Mouse (Mus musculus) liver, adult (tissue): Measurements from ENCODE around the gene Vwa5b1.

ENCODE experiments used
- GATA4 ChIP-seq: IDR thresholded peaks from 2 replicates; pipeline ENCODE4 v1.6.1; 2014; ENCODE audit warnings: mild to moderate bottlenecking, low read length; ENCODE audit not compliant: insufficient replicate concordance

Vwa5b1 gene

DNA sequence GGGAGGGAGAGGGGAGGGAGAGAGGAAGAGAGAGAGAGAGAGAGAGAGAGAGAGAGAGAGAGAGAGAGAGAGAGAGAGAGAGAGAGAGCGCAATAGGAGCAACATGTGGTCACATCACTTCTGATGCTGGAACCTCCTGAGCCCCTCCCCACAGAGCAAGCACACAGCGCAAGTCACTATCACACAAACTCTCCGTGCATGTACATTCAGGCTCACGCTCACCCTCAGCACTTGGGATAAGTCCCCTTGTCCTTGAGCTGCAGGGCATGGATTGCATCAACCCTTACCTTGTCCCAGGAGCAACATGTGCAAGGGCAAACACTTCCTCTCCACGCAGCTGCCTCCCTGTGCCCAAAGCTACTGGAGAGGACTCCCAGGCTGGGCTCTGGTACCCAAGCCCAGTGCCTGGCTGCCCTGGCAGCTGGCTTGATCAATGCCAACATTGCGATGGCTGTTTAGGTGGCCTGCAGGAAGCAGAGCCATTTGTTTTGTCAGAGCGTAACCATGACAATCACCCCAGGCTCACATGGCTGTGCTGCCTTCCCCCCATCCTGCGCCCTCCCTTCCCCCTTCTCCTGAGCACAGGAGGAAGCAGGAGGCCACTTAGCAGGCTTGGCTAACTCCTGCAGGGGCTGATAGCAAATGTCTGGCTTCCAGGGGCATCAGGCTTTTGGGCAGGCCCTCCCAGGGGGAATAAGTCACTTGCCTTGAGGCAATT, at the start of gene Vwa5b1:
TSS of gene Vwa5b1 (minus strand) at position 457 of the 718 bp plus-strand sequence.
- TF ChIP-seq GATA4, result no peak

DNA sequence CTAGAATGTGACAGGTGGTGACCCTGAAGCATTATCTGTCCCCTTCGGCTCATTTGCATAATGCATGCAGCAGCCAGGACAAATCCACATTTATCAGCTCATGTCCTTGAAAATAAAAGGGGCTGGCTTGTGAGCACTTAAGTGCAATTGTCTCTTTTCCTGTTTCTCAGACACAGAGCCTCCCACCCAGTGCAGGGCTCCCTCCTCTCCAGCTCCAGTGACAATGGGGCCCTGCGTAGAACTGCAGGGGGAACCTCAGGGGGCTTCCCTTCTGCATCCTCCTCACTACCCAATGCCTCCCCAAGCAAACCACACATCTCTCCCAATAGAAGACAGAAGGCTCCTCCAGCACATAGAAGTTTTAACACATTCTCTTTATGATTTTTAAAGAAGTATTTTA, 47.1 kb upstream of the Vwa5b1 start:
- TF ChIP-seq GATA4, result no peak

DNA sequence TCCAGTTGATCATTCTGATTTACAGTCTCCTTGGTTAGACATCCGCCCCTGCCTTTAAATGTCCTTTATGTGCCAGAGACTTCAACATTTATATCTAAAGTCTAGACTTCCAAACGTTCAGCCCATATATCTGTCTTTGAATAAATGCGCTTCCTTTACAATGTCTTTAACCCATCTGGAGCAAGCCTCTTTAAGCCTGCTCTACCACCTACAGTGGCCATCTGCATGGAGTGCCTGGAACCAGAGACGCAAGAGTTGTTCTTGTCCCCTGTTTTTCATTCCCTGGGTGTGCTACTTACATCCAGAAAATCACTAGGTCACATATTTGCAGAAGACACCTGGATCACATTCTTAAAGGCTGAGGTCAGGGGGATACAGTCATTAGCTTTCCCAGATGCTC, 44.4 kb upstream of the Vwa5b1 start:
- no peak for TF ChIP-seq GATA4

DNA sequence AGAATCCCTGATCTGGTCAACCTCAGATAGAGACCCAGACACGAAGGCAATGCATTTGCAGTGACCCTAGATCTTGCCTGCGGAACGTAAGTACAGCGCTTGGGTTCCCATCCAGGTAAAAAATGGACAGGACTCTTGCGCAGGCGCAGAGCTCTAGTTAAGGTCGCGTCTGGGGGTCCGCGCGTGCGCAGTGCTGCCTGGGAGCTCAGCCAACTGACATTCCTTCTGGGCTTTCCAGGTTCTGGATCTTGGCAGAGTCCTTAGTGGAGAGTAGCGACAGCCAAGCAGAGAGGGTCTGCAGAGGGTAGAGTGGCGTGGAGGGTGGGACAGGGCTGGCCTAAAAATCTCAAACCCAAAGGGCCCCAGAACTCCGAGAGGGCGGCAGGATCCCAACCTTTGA, 41.9 kb upstream of the Vwa5b1 start:
- no peak for TF ChIP-seq GATA4

DNA sequence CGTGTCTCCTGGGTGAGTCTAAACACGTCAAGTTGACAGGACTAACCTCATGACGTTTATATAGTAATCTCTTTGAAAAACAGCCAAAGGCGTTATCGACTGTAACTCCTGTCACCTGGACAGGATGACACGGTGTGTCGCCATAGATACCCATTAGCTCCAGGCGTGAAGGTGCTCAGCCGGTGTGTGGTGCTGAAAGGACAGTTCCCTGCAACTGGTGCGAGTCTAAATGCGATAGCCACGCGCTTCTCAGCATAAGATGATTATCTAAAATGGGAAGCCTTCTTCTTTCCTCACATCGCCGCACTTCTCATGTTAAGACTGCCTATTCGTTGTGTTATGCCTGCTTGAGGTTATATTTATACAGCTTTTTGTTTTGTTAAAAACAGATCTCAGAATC, 40.8 kb upstream of the Vwa5b1 start:
- no peak for TF ChIP-seq GATA4

DNA sequence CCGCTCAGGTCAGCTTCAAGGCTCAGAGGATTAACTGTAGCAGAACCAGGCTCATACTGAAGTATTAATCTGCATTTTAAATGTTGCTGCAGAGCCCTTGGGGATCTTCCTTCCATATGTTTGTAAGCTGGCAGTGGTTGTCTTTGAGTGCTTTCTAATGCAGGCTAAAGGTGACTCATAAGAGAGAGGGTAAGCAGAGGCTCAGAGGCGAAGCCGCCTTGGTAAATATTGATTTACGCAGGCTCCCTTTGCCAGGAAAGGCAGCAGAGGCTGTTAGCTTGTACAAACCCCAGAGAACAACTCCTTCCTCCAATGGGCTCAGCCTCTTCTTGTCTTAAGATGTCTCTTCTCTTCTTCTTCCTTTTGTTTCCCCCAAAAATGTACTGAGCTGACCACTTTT, 36.5 kb upstream of the Vwa5b1 start:
- no peak for TF ChIP-seq GATA4

DNA sequence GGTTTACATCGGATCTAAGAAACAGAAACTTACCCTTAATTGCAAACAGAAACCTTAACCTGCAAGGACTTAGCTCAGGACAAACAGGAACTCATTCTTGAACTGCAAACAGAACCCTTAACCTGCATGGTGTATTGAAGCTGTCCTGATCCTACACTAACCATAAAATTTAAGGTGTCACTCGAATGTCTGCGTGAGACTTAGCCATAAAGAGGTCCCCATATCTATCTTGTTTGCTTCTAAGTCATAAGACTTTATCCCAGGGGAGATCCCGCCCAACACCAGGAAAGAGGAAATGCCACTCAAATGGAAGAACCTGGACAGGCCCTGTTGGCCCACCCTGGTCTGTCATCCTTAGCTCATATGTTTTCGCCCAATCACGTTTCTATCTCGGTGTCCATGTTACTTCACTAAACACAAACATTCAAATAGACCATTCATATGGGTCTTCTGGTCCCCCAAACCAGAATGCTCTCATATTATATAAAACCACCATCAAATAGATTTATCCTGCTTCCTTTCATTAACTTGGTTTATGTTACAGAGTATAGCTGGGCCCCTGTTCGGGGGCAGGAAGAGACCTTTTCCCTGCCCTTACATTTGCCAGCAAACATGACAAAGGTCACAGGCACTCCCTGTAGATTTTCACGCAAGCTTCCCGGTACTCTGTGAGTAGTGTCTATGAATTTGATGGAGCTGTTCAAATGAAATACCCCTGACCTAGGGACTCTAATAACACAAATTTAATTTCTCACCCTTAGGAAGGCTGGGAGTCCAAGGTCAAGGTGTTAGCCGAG, 34.6 kb upstream of the Vwa5b1 start:
- TF ChIP-seq GATA4, result no peak

DNA sequence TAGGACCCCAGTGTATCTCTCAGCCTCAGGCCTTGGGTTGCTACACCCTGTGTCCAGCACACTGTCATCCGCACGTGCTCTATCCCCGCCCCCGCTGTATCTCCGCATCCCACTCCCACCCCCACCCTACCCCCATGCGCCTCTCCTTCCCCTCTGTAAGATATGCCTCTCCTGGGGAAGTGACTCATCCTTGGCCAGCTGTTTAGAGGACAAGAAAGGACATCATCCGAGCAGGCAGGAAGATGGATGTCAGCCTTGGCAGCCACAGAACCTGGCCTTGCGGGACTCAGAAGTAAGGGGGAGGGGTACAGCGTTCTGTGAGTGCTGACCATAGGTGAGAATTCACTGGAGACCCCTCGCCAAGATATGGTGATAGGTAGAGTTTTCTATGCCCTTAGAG, 30.8 kb upstream of the Vwa5b1 start:
- TF ChIP-seq GATA4, result no peak

DNA sequence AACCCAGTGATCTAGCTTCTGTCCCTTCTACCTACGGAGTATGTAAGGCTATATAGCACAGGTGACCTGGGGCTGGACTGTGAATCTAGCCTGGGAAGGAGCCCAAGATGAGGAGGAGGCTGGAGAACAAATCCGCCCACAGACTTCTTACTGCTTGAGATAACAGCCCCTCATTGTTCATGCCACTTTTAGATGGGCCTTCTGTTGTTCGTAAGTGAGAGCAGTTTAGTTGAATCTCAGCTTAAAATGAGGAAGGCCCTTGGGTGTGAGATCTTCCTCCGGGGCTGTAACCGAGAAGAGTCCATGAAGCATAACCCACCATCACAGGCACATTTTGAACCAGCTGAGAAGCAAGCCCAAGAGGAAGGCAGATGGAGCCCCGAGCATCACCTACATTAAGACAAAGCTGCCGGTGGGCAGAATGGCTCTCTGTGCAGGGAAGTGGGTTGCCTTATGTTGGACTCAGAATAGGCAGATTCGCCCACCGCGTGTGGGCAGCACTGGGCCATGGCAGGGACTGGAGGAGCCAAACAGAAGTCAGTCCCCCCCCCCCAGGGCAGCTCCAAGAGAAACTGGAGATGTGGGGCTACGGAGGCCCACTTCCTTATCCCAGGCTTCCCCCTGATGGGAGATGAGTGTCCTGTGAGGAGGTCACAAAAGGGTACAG, 24.4 kb upstream of the Vwa5b1 start:
- TF ChIP-seq GATA4, result no peak

DNA sequence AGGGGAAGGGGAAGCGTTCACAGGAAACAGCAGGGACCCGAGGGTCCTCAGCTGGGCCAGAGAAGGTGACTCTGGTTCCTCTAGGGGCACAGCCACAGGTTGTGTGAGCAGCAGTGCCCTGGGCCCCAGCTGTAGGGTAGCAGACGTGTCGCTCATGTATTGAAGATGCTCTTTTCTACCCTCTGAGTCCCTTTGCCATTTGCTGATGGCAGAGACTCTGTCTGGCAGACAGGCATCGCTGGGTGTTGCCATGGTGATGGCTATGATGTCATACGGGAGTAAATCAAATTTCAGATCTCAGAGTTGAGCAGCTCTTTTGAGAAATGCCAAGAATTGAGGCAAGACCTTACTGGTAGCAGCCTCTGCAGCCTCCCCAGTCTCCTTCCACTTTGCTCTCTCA, 17.4 kb upstream of the Vwa5b1 start:
- TF ChIP-seq GATA4, result no peak

DNA sequence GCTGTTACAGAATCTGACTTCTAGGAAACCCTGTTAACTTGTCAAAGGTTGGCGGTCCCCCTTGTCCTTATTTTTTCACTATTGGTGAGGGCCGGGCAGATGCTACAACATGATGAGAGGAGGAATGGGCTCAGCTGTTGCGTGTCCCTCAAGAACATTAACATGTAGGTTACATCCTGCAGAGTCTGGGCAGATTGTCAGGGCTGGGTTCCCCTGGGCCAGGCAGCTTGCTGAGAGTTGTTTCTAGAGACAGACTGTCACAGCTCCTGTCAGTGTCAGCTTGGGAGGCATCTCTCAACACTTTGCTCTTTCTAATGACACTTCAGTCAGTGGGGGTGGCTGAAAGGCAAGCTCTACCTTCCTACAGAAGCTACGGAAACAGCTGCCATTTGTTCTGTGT, 16.2 kb upstream of the Vwa5b1 start:
- TF ChIP-seq GATA4, result no peak

DNA sequence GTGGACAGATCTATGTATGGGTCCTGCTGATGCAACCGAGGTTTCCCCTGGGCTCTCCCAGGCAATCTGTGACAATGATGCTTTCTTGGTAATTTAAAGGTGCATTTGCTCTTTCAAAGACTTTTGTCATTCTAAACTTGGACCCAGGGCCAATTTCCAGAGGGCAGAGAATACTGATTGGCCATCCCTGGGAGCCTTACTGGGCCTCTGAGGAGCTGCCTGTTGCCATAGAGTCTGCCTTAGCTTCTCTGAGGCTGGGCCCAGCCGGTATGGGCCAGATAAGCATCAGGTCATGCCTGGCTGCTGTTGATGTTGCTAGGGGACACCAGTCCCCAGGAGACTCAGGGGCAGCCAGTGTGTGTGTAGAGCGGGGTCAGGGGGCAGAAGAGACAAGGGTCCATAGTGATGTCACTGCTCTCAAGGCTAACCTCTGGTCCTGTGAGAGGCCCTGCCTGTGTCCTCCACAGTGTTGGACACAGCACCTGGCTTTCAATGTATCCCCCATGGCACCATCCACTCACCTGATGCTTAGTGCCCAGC, 12.5 kb upstream of the Vwa5b1 start:
- no peak for TF ChIP-seq GATA4

DNA sequence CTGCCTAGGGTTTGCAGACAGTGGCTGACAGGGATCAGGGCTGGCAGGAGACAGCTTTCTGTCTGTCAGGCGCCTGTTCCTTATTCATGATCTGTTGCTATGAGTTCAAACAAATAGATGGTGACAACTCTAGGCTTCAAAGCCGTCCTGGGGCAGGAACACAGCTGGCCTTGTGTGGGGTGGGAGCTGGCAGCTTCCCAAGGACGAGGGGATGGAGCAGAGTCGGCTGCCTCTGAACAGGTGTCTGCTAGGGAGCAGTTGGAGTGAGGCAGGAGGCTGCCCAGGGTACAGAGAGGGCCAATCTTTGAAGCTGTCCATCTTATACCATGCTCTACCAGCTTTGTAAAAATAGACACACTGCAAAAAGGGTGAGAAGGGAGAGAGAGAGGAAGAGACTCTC, 6.6 kb upstream of the Vwa5b1 start:
- TF ChIP-seq GATA4, result no peak

DNA sequence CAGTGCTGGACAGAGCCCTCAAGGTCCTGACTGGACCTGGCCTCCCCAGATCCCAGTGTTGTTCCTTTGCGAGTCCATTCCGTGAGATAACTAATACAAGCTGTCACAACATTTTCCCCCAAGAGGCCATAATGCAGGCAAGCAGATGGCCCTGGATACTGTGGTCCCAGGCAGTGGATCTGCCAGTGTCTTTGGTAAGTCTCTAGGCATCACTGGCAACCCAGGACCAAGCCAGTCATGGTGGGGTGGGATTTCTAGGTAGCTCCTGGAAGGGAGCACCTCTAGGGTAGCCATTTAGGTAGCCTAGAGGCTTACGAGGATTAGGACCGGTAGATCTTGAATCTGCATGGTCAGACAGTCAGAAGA, 445 bp upstream of the Vwa5b1 start:
- TF ChIP-seq GATA4, result no peak

DNA sequence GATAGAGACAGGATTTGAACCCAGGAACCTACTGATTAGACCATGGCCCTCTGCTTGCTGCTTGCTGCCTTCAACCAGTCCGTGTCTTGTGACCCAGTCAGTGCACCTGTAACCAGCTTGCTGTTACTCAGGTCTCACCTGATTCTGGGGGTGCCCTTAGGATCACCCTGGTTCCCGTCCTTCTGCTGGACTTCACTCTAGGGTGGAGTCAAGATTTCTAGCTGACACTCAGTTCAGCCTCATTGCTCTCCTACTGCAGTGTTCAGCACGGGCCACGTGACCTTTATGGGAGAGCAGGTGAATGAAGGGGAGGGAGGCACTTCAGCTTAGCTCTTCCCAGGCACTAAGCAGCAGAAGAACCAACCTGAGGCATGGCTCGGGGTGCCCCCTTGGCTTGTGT, 7.4 kb downstream of the Vwa5b1 start:
- TF ChIP-seq GATA4, result no peak

DNA sequence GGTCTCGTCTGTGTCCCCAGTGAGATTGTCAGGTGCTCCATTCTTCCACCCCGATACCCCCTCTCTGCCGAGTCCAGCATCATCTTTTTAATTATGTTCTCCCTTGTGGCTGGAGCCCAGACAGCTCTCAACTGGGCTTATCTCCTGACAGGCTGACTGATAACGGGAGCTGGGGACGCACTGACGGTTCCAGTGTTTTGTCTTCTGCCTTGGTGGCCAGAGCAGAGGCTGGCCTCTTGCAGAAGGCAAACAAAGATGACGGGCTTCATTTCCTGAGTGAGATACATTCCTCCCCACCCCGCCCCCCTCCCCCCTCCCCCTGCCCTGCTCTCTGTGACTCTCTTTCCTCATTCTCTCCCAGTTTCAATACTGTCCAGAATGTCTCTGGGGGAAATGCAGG, 21.2 kb downstream of the Vwa5b1 start:
- no peak for TF ChIP-seq GATA4
